Mouse (Mus musculus): ENCODE results near the gene Zfp281. TPM values are rescaled to one million over a fixed set of nuclear protein-coding genes. Genes with fewer than 3 reads are reported as not detected.

Zfp281 gene
- total and polyA plus RNA-seq, 3 experiments = 3.7 to 18.6 (median 16.1) TPM

DNA sequence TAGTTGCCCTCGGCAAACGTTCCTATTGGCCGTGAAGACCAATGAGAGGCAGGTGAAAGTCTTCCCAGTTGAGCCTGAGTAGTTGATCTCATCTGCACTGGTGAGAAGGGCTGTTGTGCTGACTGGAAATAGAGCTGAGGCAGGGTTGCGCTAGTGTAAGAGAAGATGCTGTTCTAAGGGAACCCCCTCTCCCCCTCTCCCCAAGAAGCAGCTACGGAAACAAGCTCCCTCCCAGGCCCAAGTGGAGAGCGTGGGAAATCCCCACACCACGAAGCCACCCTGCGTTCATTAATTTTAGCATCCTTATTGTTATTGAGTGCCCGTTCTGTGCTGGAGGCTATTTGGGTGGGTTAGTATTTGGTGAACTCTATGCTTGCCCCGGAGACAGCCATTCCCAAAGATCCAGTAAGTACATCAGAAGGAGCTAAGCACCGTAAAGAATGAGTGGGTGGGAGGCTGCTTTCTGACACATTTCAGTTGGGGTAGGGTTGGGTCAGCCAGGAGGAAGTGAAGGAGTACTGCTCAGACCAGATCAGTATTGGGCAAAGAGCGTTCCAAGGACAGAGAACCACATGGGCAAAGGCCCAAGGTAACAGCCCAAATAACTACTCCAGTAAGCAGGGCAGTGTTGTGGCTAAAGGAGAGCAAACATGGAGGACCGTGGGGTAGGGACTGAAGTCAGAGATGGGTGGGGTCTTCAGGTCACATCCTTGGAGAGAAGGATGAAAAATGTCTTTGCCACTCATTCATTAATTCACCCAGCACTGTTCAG lies 33.9 kb downstream of the Zfp281 start:
- DNase-seq = peak; percentile 65

DNA sequence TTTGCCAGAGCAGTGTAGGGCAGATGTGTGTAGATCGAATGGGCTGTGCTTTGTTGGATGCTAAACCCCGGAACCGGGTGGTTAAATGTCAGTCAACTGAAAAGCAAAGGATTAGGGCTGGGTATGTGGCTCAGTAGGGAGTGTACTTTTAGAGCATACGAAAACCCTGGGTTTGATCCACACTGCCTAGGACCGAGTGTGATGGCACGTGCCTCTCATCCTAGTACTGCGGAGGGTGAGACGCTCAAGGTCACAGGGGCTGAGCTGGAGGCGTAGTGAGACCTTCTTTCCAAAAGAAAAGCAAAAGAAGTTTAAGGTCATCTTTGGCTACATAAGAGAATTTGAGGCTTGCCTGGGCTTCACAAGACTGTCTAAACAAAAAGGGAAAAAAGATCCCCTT lies 34.6 kb downstream of the Zfp281 start:
- DNase-seq = no peak

DNA sequence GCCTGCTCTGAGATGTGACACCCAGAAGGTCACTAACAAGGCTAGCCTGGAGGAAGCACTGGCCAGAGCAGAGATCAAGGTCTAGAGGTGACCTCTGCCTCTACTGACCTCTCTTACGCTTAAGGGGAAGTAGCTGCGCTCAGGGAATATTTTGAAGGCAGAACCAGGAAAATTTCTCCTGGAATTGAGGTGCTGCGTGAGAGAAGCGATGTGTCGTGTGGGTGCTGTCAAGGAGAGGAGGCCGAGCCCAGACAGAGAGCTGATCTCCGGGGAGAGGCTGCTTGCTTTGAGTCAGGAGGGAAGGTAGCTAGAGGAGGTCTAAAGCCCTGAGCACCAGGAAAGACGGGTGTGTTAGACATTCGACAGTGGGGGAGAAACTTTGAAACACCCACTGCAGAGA lies 35.2 kb downstream of the Zfp281 start:
- DNase-seq = peak; percentile 62

DNA sequence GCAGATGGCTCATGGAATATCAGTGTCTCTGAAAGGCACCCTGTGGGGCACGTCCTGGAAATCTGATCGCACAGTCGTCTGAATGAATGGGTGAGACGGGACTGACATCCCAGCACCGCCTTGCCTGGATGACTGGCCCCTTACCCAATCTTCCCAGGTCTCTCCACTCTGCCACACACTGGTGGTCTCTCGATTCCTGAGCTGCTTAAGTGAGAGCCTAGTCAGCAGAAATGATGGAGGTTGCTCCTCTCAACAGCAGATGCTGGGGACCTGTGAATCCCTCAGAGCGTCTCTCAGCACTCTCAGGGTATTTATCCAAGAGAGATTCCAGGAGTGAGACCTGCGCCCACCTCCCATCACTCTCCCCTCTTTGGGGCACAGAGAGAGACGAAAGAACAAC lies 36.8 kb downstream of the Zfp281 start:
- no peak for DNase-seq

DNA sequence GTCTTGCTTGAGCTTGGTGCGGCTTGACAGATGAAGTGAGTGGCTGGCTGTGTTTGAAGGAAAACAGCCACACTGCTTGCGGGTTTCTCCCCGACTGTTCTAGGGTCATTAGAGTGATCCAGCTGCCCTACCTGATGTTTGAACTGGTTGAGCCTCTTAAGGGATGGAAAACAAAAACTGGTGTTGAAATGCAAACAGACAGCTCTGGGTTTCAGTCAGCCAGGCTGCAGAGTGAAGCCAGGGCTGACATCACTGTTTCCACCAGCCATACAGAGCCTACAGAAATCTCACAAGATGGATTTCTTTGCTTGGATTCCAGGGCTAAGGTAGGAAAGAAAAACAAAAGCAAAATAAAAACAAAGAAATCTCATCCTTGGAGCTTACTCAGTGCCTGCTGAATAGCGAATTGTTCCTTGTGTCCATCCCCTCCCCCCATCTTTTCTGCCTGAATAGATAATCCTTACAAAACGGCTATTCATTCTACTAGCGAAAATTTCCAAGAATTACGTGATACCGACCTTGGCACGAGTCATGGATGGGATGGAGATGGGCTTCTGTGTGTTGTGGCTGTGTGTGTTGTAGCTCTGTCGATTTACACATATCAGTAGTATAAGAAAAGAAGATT lies 37.4 kb downstream of the Zfp281 start:
- DNase-seq = no peak

DNA sequence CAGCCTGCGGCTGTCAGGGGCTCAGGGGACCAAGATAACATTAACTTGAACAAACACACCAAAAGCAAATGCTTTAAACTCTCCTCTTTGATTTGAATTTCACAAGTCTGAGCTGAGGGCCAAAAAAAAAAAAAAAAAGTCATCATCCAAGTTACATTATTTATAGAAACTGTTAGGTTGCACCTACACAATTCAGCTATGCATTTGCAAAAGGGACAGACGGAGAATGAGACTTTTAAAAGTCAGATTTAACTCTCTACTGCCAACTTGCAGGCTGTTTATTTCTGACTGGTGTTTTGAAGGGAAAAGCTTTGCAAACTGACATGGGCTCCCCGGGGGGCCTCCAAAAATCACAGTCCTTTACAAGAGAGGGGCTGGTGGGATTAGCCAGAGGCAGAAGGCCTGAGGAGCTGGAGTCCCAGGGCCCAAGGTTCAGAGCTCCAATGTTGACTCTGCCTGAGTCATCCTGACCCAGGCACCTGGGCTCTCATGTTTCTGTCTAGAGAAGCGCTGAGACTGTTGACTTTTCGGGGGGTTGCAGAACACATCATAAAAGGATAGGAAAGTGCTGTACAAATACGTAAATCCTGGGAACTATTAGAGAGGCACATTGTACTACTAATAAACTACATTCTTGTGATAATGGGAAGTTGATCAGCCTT lies 40.4 kb downstream of the Zfp281 start:
- no peak for DNase-seq

DNA sequence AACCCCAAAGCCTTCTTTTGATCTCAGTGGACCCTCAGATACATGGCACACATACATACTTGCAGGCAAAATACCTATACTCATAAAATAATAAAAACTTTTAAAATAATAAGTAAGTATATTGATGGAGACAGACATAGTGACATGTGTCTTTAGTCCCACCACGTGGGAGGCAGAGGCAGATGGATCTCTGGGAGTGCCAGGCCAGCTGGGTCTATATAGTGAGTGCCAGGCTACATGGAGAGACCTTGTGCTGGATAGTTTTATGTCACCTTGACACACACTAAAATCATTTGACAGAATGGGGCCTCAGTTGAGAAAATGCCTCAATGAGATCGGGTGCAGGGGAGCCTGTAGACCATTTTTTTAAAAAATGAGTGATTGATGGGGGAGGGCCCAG lies 41.8 kb downstream of the Zfp281 start:
- DNase-seq = no peak

DNA sequence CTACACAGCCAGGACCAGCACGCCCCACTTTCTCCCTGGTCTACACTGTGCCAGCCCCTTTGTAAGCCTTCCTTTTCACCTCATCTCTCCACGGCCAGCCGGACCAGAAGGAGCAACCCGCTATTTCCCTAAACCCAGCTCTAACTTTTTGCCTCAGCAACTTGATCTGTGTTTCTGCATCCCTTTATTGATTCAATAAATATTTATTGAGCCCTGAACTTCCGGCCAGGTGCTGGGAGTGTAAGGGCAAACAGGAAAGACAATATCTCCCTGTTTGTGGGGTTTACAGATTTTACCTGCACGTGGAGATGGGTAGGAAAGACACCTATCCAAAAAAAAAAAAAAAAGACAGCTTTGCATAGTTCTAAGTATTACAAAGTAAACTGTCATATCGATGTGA lies 45.2 kb downstream of the Zfp281 start:
- no peak for DNase-seq

DNA sequence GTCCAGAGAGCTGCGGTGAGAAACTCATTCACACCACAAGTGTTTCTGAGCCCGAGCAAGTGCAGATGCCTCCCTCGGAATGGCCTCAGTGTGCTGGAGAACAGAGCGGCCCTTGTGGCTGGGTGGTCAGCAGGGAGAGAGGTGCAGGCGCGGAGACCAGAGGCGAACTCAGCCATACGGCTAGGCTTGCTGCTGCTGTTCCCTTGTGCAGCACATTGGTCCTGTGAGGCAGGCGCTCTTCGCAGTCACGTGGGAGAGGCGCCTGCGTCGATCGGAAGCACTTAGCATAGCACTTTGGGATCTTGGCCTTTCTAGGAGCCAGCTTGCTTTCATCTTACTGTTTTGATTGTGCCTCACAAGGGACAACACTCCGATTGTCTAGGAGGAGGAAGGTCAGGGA lies 45.7 kb downstream of the Zfp281 start:
- no peak for DNase-seq

DNA sequence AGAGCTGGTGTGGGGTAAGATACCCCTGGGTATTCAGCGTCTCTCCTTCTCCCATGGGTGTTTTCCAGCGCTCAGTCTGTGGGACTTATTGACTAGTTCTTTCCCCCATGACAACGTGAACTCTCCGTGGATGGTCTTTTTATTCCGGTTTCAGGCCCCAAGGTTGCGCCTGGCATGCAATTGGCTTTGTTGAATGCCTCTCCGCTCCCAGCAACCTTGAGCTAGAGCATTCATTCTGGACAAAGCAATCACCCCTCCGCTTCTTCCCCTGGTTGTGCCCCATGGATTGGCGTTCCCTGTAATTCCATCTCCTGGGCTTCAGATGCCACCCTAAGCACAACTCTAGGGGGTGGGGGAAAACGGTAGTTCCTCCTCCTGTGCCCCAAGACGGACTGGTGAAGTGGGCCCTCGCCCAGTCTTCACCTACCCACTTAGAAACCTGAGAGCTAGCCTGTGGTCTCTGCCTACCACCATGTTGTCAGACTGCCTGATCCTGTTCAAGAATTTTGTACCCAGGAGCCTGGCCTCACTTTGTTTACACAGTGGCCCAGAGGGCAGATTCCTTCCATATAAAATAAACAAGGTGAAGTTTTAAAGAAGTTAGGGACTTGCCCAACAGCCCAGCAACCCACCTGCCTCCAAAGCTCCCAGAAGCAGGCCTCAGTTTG lies 47.2 kb downstream of the Zfp281 start:
- DNase-seq = peak; percentile 60

DNA sequence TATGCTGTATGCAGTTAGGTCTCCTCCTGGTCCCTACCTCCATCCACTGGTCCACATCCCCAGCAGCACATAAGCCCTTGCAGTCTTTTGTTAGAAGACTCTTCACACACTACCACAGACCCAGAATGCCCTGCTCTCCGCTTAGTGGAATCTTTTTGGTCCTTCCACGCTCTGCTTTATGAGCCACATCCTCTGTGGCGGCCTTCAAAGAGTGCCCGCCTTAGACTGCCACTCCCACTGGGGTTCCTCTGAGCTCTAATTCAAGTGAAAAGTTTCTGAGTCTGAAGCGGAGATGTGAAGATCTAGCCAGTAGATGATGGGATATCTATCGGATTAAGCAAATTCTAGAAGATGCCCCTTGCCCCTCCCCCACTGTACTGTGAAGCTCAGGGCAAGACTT lies 47.9 kb downstream of the Zfp281 start:
- no peak for DNase-seq

DNA sequence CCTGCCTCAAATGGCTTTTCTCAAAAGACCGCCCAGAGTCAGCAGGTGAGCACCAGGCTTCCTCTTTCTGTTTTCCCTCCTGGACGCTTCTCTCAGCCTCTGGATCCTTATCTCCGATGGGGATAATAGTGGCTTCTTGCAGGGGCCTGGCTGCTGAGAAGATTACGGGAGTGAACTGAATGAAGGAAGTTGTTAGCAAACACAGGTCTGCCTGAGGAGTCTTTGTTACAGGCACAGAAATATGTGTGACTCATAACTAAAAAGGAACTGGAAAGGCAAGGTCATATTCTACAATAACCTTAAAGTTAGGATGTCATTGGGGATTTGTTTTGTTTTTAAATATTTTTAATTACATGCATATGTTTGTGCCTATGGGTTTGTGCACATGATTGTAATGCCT lies 48.6 kb downstream of the Zfp281 start:
- DNase-seq = no peak

DNA sequence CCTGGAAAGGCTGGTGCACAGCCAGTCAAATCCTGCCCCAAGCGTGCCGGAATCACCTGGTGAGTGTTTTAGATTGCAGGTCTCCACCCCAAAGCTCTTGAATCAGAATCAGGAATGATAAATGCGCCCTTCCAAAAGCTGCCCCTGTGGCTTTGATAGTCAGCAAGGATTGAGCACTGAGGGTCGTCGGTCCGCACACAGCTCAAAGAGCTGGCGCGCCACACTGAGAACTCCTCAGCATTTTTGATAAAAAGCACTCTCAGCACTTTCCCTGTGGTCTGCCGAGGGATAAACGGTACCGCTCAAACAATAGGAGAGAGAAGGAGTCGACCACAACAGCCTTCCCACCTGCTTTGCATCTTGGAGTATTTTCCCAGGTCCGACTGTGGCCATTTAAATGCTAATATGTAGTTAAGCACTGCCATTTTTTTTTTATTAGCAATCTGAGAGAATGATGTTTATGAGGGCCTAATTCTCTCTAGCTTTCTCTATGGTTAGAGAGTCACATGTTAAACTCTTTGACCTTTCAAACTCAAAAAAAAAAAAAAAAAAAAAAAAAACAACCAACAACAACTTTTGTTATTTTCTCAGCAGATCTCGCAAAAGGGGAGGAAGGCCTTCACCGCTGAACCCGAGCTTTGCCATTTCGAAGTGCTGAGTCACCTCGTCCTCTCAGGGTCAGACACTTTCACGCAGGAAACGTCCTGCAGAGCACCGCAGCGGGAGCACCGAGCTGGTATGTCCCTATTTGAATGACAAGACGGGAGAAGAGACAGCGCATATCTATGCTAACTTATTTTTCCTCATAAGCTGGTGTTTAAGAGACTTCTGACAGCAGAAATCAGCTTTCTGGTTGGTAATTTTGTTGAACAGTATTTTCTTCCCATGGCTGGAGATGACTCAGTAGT lies 50.1 kb downstream of the Zfp281 start:
- peak; percentile 83 for DNase-seq

DNA sequence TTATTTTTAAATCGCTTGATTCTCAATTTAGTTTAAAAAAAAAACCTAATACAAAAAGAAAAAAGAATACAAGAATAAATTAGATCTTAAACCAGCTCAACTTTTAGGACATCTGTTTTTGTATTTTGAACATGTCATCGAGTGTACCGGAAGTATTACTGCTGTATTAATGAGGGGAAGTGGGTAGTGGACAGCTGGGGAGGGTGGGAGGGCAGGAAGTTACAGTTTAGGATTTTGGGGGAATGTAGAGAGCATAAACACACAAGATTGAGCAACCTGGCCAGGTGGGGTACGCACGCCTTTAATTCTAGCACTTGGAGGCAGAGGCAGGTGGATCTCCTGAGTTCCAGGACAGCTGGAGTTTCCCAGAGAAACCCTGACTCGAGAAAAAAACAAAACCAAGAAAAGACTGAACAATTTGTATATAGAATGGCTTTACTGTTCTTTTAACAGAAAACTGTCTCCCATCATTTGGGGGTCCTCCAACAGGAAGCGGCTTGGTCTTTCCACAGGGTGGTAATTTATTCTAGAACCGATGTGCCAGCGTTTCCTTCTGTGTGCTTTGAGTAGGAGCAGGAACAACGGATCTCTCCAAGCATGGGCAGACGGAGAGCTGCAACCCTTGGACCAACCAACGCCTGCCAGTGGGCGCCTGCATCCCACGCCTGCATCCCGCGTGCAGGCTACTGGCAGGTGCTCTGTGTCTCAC lies 51.2 kb downstream of the Zfp281 start:
- DNase-seq = no peak

DNA sequence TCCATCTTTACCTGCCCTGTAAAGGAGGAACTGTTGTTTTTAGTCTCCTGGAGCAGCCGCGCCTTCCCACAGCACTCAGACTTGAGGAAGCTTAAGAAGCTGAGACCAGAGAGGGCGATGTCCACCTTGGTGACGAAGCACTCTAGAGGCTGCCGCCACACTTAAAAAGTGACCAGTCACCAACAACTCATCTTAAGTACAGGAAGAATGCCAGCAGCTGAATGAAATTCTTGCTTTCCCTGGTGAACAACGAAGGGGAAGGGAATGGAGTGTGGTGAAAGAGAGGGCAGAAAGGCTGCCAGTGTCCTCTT lies 51.7 kb downstream of the Zfp281 start:
- DNase-seq = no peak

DNA sequence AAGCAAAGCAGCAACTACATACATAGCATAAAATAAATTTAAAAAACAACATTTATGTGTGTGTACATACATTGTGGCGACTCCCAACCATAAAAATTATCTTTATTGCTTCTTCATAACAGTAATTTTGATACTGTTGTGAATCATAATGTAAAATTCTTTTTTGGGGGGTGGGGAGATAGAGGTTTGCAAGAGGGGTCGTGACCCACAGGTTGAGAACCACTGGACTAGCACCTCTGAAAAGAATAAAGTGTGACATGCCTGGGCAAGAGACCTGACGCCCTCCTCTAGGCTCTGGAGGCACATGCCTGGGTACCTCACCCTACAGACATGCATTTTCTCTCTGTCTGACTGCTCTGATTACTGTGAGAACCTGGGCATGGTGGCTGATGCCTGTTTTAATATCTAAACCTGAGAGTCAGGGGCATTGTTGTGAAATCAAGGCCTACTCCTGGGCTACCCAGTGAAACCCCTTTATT lies 53.2 kb downstream of the Zfp281 start:
- DNase-seq = no peak

DNA sequence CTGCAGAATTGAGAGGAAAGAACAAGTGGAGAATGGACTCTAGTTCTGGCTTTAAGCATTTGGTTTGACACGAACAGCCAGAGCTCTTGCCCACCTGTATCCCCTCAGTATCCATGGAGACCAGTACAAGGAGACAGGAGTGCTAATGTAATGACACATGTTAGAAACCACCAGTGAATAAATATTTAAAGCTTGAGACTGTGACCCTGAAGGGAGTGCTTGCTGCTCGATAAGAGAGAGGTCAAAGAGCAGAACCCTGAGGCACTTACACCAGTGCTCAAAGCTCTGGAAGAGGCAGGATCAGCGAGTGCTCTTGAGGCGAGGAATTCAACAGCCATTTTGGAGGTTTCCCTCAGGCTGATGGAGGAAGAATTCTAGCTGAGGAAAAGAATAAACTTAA lies 54.1 kb downstream of the Zfp281 start:
- DNase-seq = no peak
